Mouse (Mus musculus) T-cell, adult 2 months (primary cell): ENCODE measurements around the gene Clrn1.

Experiments used
- DNase-seq: peaks from one replicate; pipeline ENCODE4 v3.0.0; 2022; ENCODE audit warnings: low spot score

Clrn1 gene

GRCm38 (mm10) chr3:58831586-58831985, 53.6 kb downstream of the Clrn1 start:
- no peak for DNase-seq

- DNase-seq = no peak
These were observed 55.2 kb downstream of the Clrn1 start for GRCm38 (mm10) chr3:58829926-58830325.

- DNase-seq = no peak
These were observed 56.6 kb downstream of the Clrn1 start for GRCm38 (mm10) chr3:58828366-58829153.

GRCm38 (mm10) chr3:58826266-58826665, 58.9 kb downstream of the Clrn1 start:
- DNase-seq = no peak

- no peak for DNase-seq
These were observed 62.9 kb downstream of the Clrn1 start, which contains the start of gene Mindy4b-ps for GRCm38 (mm10) chr3:58822211-58822610. Gene Mindy4b-ps (minus strand): TSS chr3:58822311.

- DNase-seq = no peak
These were observed 67.8 kb downstream of the Clrn1 start for GRCm38 (mm10) chr3:58817337-58817736.

GRCm38 (mm10) chr3:58814191-58814590, 70.9 kb downstream of the Clrn1 start:
- no peak for DNase-seq

- no peak for DNase-seq
These were observed 74.8 kb downstream of the Clrn1 start for GRCm38 (mm10) chr3:58810353-58810752.

- no peak for DNase-seq
These were observed 75.8 kb downstream of the Clrn1 start for GRCm38 (mm10) chr3:58809111-58809915.

- no peak for DNase-seq
These were observed 76.5 kb downstream of the Clrn1 start for GRCm38 (mm10) chr3:58808636-58809035.

GRCm38 (mm10) chr3:58804745-58805144, 80.4 kb downstream of the Clrn1 start:
- no peak for DNase-seq

GRCm38 (mm10) chr3:58798676-58799075, 86.5 kb downstream of the Clrn1 start:
- no peak for DNase-seq

- no peak for DNase-seq
These were observed 86.9 kb downstream of the Clrn1 start for GRCm38 (mm10) chr3:58798245-58798644.
